Mouse (Mus musculus) lung, embryonic 16.5 days (tissue): ENCODE measurements around the gene Gm49486. TPM values are rescaled to one million over a fixed set of nuclear protein-coding genes. Genes with fewer than 3 reads are reported as not detected.
A peak's percentile ranks its signal among the peaks of the same experiment; 100 is the strongest.

ENCODE experiments used
- ATAC-seq: fragments of 200-750 bp; cut with Nextera tagmentation; 2 replicates; pipeline ENCODE4 v1.8.0; 2017; ENCODE audit warnings: low read depth, mild to moderate bottlenecking, moderate library complexity
- H3K27ac ChIP-seq: fragments of 300-500 bp; sonication (generic); 2 replicates; pipeline ENCODE4 v1.5.1; 2014; ENCODE audit warnings: mild to moderate bottlenecking, control low read depth, low read length
- H3K27me3 ChIP-seq: fragments of 300-500 bp; sonication (generic); 2 replicates; pipeline ENCODE4 v1.6.1; 2014; ENCODE audit warnings: low read depth, low read length, mixed read lengths; ENCODE audit not compliant: control insufficient read depth, insufficient read depth
- H3K36me3 ChIP-seq: fragments of 300-500 bp; sonication (generic); 2 replicates; pipeline ENCODE4 v1.6.1; 2014; ENCODE audit warnings: low read length; ENCODE audit not compliant: control insufficient read depth, insufficient read depth
- H3K4me1 ChIP-seq: fragments of 300-500 bp; sonication (generic); replicated peaks from 2 replicates; pipeline ENCODE4 v1.6.1; 2014; ENCODE audit warnings: low read length, mixed read lengths; ENCODE audit not compliant: control insufficient read depth, insufficient read depth
- H3K4me2 ChIP-seq: fragments of 300-500 bp; sonication (generic); 2 replicates; pipeline ENCODE4 v1.6.1; 2014; ENCODE audit warnings: low read depth, low read length, control low read depth
- H3K4me3 ChIP-seq: fragments of 300-500 bp; sonication (generic); 2 replicates; pipeline ENCODE4 v1.5.1; 2014; ENCODE audit warnings: mild to moderate bottlenecking, low read length, control low read depth
- H3K9ac ChIP-seq: fragments of 300-500 bp; sonication (generic); 2 replicates; pipeline ENCODE4 v1.6.1; 2014; ENCODE audit warnings: low read length, control low read depth
- H3K9me3 ChIP-seq: fragments of 300-500 bp; sonication (generic); 2 replicates; pipeline ENCODE4 v1.6.1; 2016; ENCODE audit warnings: low read length; ENCODE audit not compliant: control insufficient read depth
- WGBS: fragments of 180-500 bp; shearing (Covaris S2); extraction: QIAGEN DNeasy Blood & Tissue Kit; methylation state at CpG from one replicate; pipeline ENCODE4 v1.1.7; 2014; 5-methylcytosine and 5-hydroxymethylcytosine counted together
- polyA plus RNA-seq: library from polyadenylated mRNA; unstranded; fragments of >200 nt; fragmentation: Nextera tagmentation; extraction: Ambion mirVana; gene quantifications from 2 replicates; pipeline ENCODE4 v1.2.1, GENCODE M21; 2015

Gene Gm49486
- polyA plus RNA-seq, 1 experiment from 2014 or later = 0.28 TPM

- peaks cover 5% of the 10 kb centered on the region; the same call in 1 of the 2 replicates for H3K4me1 ChIP-seq
- no peaks in the 10 kb centered on the region for H3K27me3 ChIP-seq
- no peaks in the 10 kb centered on the region for H3K36me3 ChIP-seq
- H3K4me2 ChIP-seq = no peak overlapping the region
- no peak overlapping the region for H3K27ac ChIP-seq
- no peaks in the 10 kb centered on the region for H3K9me3 ChIP-seq
- no peak overlapping the region for H3K4me3 ChIP-seq
- 41% methylated on average over 10 of the region's 10 CpGs for WGBS
- no peak overlapping the region for H3K9ac ChIP-seq
- ATAC-seq = peak; percentile 21; the same call in 1 of the 2 replicates
Observed at GRCm38 (mm10) chr15:79277728-79278127, 48.5 kb downstream of the Gm49486 start.

DNA sequence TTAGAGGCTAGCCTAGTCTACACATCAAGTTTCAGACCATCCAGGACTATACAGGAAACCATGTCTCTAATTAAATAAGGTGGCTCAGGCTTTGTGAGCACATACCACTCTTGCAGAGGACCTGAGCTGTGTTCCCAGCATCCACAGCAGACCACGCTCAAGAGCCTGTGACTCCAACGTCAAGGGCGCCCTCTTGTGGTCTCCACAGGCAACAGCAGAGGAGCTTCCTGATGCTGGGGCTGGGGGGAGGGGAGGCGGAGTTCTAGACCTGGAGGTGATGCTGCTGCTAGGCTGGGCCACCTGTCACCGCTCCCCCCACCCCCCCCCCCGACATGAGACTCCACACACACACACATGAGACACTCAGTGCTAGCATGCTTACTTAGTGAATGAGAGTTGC lies 51.0 kb downstream of the Gm49486 start:
- Histone ChIP-seq H3K9ac (no peak overlapping the region), H3K36me3 (no peaks in the 10 kb centered on the region), H3K4me3 (no peak overlapping the region), H3K4me1 (peaks cover 7% of the 10 kb centered on the region; the same call in 1 of the 2 replicates), H3K9me3 (no peaks in the 10 kb centered on the region), H3K4me2 (no peak overlapping the region), H3K27me3 (no peaks in the 10 kb centered on the region), H3K27ac (no peak overlapping the region)
- WGBS = 31% methylated on average over 6 of the region's 6 CpGs
- no peak for ATAC-seq

DNA sequence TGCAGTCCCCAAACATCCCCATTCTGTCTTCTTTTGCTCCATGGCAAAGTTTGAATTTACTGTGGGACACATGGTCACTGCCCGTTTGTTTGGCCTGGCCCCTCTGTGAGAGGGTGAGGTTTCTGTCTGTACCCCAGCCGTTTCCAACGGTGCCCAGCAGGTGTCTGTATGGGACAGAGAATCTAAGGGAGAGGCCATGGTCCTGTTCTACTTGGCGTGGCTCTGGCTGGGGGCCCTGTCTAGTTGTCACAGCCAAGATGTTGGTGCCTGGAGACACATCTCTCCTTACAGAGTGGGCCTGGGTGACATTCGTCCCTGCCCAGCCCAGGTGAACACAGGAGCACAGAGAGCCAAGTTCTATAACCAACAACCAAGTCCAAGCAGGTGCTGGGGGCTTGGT lies 51.7 kb downstream of the Gm49486 start:
- Histone ChIP-seq H3K4me3 (no peak overlapping the region), H3K4me1 (peaks cover 8% of the 10 kb centered on the region; the same call in 1 of the 2 replicates), H3K27me3 (no peaks in the 10 kb centered on the region), H3K9me3 (no peaks in the 10 kb centered on the region), H3K4me2 (no peak overlapping the region), H3K27ac (peak overlapping the region; percentile 79), H3K9ac (no peak overlapping the region), H3K36me3 (no peaks in the 10 kb centered on the region)
- 39% methylated on average over 5 of the region's 5 CpGs for whole genome bisulfite sequencing
- peak; percentile 46 for ATAC-seq

- Histone ChIP-seq H3K27me3 (no peaks in the 10 kb centered on the region), H3K4me1 (peaks cover 8% of the 10 kb centered on the region; the same call in 1 of the 2 replicates), H3K4me3 (no peak overlapping the region), H3K36me3 (no peaks in the 10 kb centered on the region), H3K27ac (peak overlapping the region; percentile 92), H3K4me2 (no peak overlapping the region), H3K9me3 (no peaks in the 10 kb centered on the region), H3K9ac (no peak overlapping the region; the same call in 1 of the 2 replicates)
- ATAC-seq = peak; percentile 89
- WGBS = 59% methylated on average over 1 of the region's 1 CpGs
Observed at GRCm38 (mm10) chr15:79281389-79281788, 52.2 kb downstream of the Gm49486 start.

DNA sequence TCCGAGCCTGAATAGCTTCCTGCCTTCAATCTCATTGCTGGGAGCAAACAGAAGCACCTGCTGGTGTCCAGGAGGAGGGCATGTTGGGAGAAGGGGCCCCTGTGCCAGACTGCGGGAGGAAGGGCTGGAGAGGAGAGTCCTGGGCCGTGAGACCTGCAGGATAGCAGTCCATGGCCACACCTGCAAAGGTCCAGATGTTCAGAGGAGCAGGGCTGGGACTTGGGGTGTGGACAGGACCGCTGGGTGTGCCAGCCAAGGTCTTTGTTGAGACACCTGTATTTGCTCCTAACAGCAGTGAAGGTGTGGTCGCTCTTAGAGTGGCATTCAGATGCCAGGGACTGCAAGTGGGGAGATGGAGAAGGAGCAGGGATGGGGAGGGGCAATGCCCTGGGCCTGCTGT lies 53.2 kb downstream of the Gm49486 start:
- Histone ChIP-seq H3K9ac (no peak overlapping the region), H3K9me3 (no peaks in the 10 kb centered on the region), H3K27ac (peak overlapping the region; percentile 30; the same call in 1 of the 2 replicates), H3K27me3 (no peaks in the 10 kb centered on the region), H3K36me3 (no peaks in the 10 kb centered on the region), H3K4me2 (no peak overlapping the region), H3K4me1 (peaks cover 8% of the 10 kb centered on the region; the same call in 1 of the 2 replicates), H3K4me3 (no peak overlapping the region)
- WGBS = 69% methylated on average over 5 of the region's 5 CpGs
- ATAC-seq = no peak

GRCm38 (mm10) chr15:79283371-79283770 lies 54.2 kb downstream of the Gm49486 start:
- no peak for ATAC-seq
- H3K36me3 ChIP-seq = no peaks in the 10 kb centered on the region
- H3K4me2 ChIP-seq = no peak overlapping the region
- peaks cover 8% of the 10 kb centered on the region; the same call in 1 of the 2 replicates for H3K4me1 ChIP-seq
- no peak overlapping the region for H3K9ac ChIP-seq
- H3K27ac ChIP-seq = no peak overlapping the region
- no peaks in the 10 kb centered on the region for H3K27me3 ChIP-seq
- no peak overlapping the region for H3K4me3 ChIP-seq
- H3K9me3 ChIP-seq = no peaks in the 10 kb centered on the region
- WGBS = 75% methylated on average over 4 of the region's 4 CpGs

GRCm38 (mm10) chr15:79285399-79285798 lies 56.2 kb downstream of the Gm49486 start, which contains the start of gene Baiap2l2:
TSS of gene Baiap2l2 (minus strand) at chr15:79285537.
- H3K27ac ChIP-seq = no peak within 1 kb of the TSS
- H3K4me3 ChIP-seq = no peak within 1 kb of the TSS
- WGBS = 55% methylated on average over 10 of the region's 10 CpGs
- 0 out of 2 replicates have a peak, but pooled peaks have one; percentile 11 for ATAC-seq
- H3K27me3 ChIP-seq = no peaks in the 10 kb centered on the region
- H3K9me3 ChIP-seq = no peaks in the 10 kb centered on the region
- H3K9ac ChIP-seq = 0 out of 2 replicates have a peak within 1 kb of the TSS, but pooled peaks have one; percentile 37
- no peaks in the 10 kb centered on the region for H3K36me3 ChIP-seq
- H3K4me1 ChIP-seq = peaks cover 8% of the 10 kb centered on the region; the same call in 1 of the 2 replicates
- no peak within 1 kb of the TSS for H3K4me2 ChIP-seq

DNA sequence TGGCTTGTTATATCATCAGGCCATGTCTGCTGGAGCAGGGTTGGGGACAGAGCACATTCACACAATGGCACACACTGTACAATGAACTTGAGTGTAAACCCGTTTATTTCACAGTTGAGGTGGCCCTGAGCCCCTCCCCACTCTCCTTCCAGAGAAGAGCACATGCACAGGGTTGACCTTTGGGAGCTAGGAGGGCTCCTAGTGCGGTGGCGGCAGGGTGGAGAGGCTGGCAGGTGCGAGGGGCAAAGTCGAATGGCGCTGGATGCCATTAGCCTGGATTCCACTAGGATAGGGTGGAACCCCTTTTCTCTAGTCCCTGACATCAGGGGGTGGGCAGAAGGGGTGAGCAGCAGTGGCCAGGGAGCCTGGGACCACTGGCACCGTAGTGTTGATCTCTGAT lies 57.0 kb downstream of the Gm49486 start:
- Histone ChIP-seq H3K9me3 (no peaks in the 10 kb centered on the region), H3K9ac (no peak overlapping the region), H3K4me3 (no peak overlapping the region), H3K27ac (no peak overlapping the region), H3K36me3 (no peaks in the 10 kb centered on the region; the same call in 1 of the 2 replicates), H3K27me3 (no peaks in the 10 kb centered on the region), H3K4me2 (no peak overlapping the region), H3K4me1 (peaks cover 8% of the 10 kb centered on the region; the same call in 1 of the 2 replicates)
- ATAC-seq = no peak
- 79% methylated on average over 7 of the region's 7 CpGs for WGBS

- H3K9me3 ChIP-seq = no peaks in the 10 kb centered on the region
- no peak overlapping the region for H3K4me2 ChIP-seq
- WGBS = 85% methylated on average over 7 of the region's 7 CpGs
Observed at GRCm38 (mm10) chr15:79287091-79287490, 57.9 kb downstream of the Gm49486 start.

More at GRCm38 (mm10) chr15:79287091-79287490, 57.9 kb downstream of the Gm49486 start:
- H3K4me3 ChIP-seq = no peak overlapping the region
- ATAC-seq = no peak
- H3K27me3 ChIP-seq = no peaks in the 10 kb centered on the region
- H3K4me1 ChIP-seq = 0 out of 2 replicates have a peak, but pooled peaks cover 4% of the 10 kb centered on the region
- no peak overlapping the region for H3K9ac ChIP-seq
- H3K36me3 ChIP-seq = no peaks in the 10 kb centered on the region; the same call in 1 of the 2 replicates
- H3K27ac ChIP-seq = no peak overlapping the region
